Mouse (Mus musculus): ENCODE measurements around the gene Hhat. TPM values are rescaled to one million over a fixed set of nuclear protein-coding genes. Genes with fewer than 3 reads are reported as not detected.

Hhat gene
- total RNA-seq, 1 experiment, result 2.8 TPM

DNA sequence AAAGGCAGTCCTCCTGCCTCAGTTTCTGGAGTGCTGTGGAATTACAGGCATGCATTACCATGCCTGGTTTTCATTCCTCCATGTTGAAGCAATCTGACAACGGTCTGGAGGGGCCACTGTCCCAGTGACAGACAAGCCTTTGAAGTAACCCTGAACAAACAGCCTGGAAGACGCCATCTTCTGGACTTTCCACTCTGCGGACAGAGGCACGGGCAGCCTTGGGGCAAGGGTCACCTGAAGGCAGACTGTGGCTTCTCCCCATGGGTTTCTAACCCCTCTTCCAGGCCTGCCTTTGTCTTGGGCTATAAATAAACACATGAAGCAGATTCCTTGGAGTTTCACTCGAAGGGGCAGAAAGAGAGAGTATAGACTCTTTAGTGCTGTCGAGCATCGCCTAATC lies 167.5 kb downstream of the Hhat start:
- H3K4me1 ChIP-seq (ENCODE audit: control insufficient read depth in 2 of 2, insufficient read depth in 2 of 2, low read length in 2 of 2, poor library complexity in 1 of 2), result no peaks in the 10 kb centered on the region
- no peak for DNase-seq (ENCODE audit: low read depth, low spot score)
- no peaks in the 10 kb centered on the region for H3K36me3 ChIP-seq (ENCODE audit: control insufficient read depth, insufficient read depth, low read length, poor library complexity, severe bottlenecking)
- H3K4me3 ChIP-seq (ENCODE audit: insufficient read depth in 1 of 2, low read depth in 1 of 2, low read length in 2 of 2, poor library complexity in 1 of 2, severe bottlenecking in 1 of 2), result no peak overlapping the region
- TF ChIP-seq MAFK (IDR thresholded peaks at IDR 0.05; ENCODE audit: insufficient read depth, low read depth, low read length), result no peak
- H3K27ac ChIP-seq (ENCODE audit: insufficient read depth, low read depth, low read length, poor library complexity, severe bottlenecking), result no peak overlapping the region
- in situ Hi-C loops (cut with MboI; ENCODE audit: low sequenced_read_pairs in 2 of 2, unreplicated experiment in 2 of 2), result loop anchor here (5.0 to 10.0 kb wide), 2 partner anchors 409 to 411 kb away; partner anchors contain the start of gene Kcnh1 (in 2 of the 2)
- H3K9me3 ChIP-seq (ENCODE audit: control insufficient read depth, insufficient read depth, low read depth, low read length), result no peaks in the 10 kb centered on the region
- no peak overlapping the region for H3K9ac ChIP-seq (ENCODE audit: insufficient read depth, low read depth, low read length, poor library complexity, severe bottlenecking)

GRCm38 (mm10) chr1:192601206-192601605 lies 169.8 kb downstream of the Hhat start:
- H3K9me3 ChIP-seq (ENCODE audit: control insufficient read depth, insufficient read depth, low read depth, low read length), result no peaks in the 10 kb centered on the region

DNA sequence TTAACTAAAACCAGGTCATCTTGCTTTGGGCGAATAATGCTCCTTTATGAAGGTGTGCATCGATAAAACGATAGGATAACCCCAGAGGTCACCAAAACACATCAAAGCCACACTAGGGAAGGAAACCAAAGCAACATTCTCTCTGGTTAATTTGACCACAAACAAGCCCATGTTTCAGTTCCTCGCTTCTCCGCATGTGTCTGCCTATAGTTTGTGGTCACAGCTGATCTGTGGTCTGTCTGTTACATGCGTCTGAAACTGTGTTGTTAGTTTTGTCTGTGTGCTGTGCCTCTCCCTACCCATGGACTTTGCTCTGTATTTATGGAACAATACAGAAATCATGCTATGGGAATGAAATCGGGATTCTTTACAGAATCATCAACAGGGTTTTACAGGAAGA lies 171.3 kb downstream of the Hhat start:
- H3K4me3 ChIP-seq (ENCODE audit: insufficient read depth in 1 of 2, low read depth in 1 of 2, low read length in 2 of 2, poor library complexity in 1 of 2, severe bottlenecking in 1 of 2), result no peak overlapping the region
- DNase-seq (ENCODE audit: low read depth, low spot score), result no peak
- no peak overlapping the region for H3K27ac ChIP-seq (ENCODE audit: insufficient read depth, low read depth, low read length, poor library complexity, severe bottlenecking)
- H3K36me3 ChIP-seq (ENCODE audit: control insufficient read depth, insufficient read depth, low read length, poor library complexity, severe bottlenecking), result no peaks in the 10 kb centered on the region
- H3K4me1 ChIP-seq (ENCODE audit: control insufficient read depth in 2 of 2, insufficient read depth in 2 of 2, low read length in 2 of 2, poor library complexity in 1 of 2), result no peaks in the 10 kb centered on the region
- H3K9ac ChIP-seq (ENCODE audit: insufficient read depth, low read depth, low read length, poor library complexity, severe bottlenecking), result no peak overlapping the region
- TF ChIP-seq CHD2 (IDR thresholded peaks at IDR 0.05; ENCODE audit: low read depth, low read length) (no peak), MAFK (IDR thresholded peaks at IDR 0.05; ENCODE audit: insufficient read depth, low read depth, low read length) (no peak), HCFC1 (IDR thresholded peaks at IDR 0.05; ENCODE audit: borderline replicate concordance, insufficient read depth, low read length) (no peak), ZC3H11A (IDR thresholded peaks at IDR 0.05; ENCODE audit: borderline replicate concordance, low read depth, low read length) (no peak)
- in situ Hi-C loops (cut with MboI; ENCODE audit: low sequenced_read_pairs in 2 of 2, unreplicated experiment in 2 of 2), result loop anchor here (5.0 to 10.0 kb wide), 2 partner anchors 405 to 407 kb away; partner anchors contain the start of gene Kcnh1 (in 2 of the 2)
- H3K9me3 ChIP-seq (ENCODE audit: control insufficient read depth, insufficient read depth, low read depth, low read length), result no peaks in the 10 kb centered on the region

More at GRCm38 (mm10) chr1:192601206-192601605, 169.8 kb downstream of the Hhat start:
- TF ChIP-seq ZNF384 (IDR thresholded peaks at IDR 0.05; ENCODE audit: low read depth, low read length), result no peak
- TF ChIP-seq HCFC1 (IDR thresholded peaks at IDR 0.05; ENCODE audit: borderline replicate concordance, insufficient read depth, low read length), result no peak
- no peak for TF ChIP-seq CHD2 (IDR thresholded peaks at IDR 0.05; ENCODE audit: low read depth, low read length)
- TF ChIP-seq MAFK (IDR thresholded peaks at IDR 0.05; ENCODE audit: insufficient read depth, low read depth, low read length), result no peak
- TF ChIP-seq ZC3H11A (IDR thresholded peaks at IDR 0.05; ENCODE audit: borderline replicate concordance, low read depth, low read length), result no peak
- H3K4me3 ChIP-seq (ENCODE audit: insufficient read depth in 1 of 2, low read depth in 1 of 2, low read length in 2 of 2, poor library complexity in 1 of 2, severe bottlenecking in 1 of 2), result no peak overlapping the region
- in situ Hi-C loops (cut with MboI; ENCODE audit: low sequenced_read_pairs in 2 of 2, unreplicated experiment in 2 of 2), result loop anchor here (5.0 to 10.0 kb wide), 2 partner anchors 406 to 409 kb away; partner anchors contain the start of gene Kcnh1 (in 2 of the 2)
- no peak overlapping the region for H3K9ac ChIP-seq (ENCODE audit: insufficient read depth, low read depth, low read length, poor library complexity, severe bottlenecking)
- no peak for DNase-seq (ENCODE audit: low read depth, low spot score)
- H3K27ac ChIP-seq (ENCODE audit: insufficient read depth, low read depth, low read length, poor library complexity, severe bottlenecking), result no peak overlapping the region
- no peaks in the 10 kb centered on the region for H3K4me1 ChIP-seq (ENCODE audit: control insufficient read depth in 2 of 2, insufficient read depth in 2 of 2, low read length in 2 of 2, poor library complexity in 1 of 2)
- no peaks in the 10 kb centered on the region for H3K36me3 ChIP-seq (ENCODE audit: control insufficient read depth, insufficient read depth, low read length, poor library complexity, severe bottlenecking)

GRCm38 (mm10) chr1:192598380-192598779 lies 172.6 kb downstream of the Hhat start:
- H3K9ac ChIP-seq (ENCODE audit: insufficient read depth, low read depth, low read length, poor library complexity, severe bottlenecking), result no peak overlapping the region
- DNase-seq (ENCODE audit: low read depth, low spot score), result peak; percentile 62
- TF ChIP-seq ZNF384 (IDR thresholded peaks at IDR 0.05; ENCODE audit: low read depth, low read length), result no peak
- TF ChIP-seq HCFC1 (IDR thresholded peaks at IDR 0.05; ENCODE audit: borderline replicate concordance, insufficient read depth, low read length), result no peak
- TF ChIP-seq CHD2 (IDR thresholded peaks at IDR 0.05; ENCODE audit: low read depth, low read length), result no peak
- peak; percentile 95 for TF ChIP-seq ZC3H11A (IDR thresholded peaks at IDR 0.05; ENCODE audit: borderline replicate concordance, low read depth, low read length)
- no peak for TF ChIP-seq MAFK (IDR thresholded peaks at IDR 0.05; ENCODE audit: insufficient read depth, low read depth, low read length)
- no peaks in the 10 kb centered on the region for H3K36me3 ChIP-seq (ENCODE audit: control insufficient read depth, insufficient read depth, low read length, poor library complexity, severe bottlenecking)
- in situ Hi-C loops (cut with MboI; ENCODE audit: low sequenced_read_pairs in 2 of 2, unreplicated experiment in 2 of 2), result no loop called here
- no peak overlapping the region for H3K4me3 ChIP-seq (ENCODE audit: insufficient read depth in 1 of 2, low read depth in 1 of 2, low read length in 2 of 2, poor library complexity in 1 of 2, severe bottlenecking in 1 of 2)
- no peaks in the 10 kb centered on the region for H3K4me1 ChIP-seq (ENCODE audit: control insufficient read depth in 2 of 2, insufficient read depth in 2 of 2, low read length in 2 of 2, poor library complexity in 1 of 2)
- no peaks in the 10 kb centered on the region for H3K9me3 ChIP-seq (ENCODE audit: control insufficient read depth, insufficient read depth, low read depth, low read length)
- H3K27ac ChIP-seq (ENCODE audit: insufficient read depth, low read depth, low read length, poor library complexity, severe bottlenecking), result peak overlapping the region; percentile 27; the same call in 1 of the 2 replicates

GRCm38 (mm10) chr1:192595426-192595825 lies 175.6 kb downstream of the Hhat start:
- TF ChIP-seq HCFC1 (IDR thresholded peaks at IDR 0.05; ENCODE audit: borderline replicate concordance, insufficient read depth, low read length) (no peak), MAFK (IDR thresholded peaks at IDR 0.05; ENCODE audit: insufficient read depth, low read depth, low read length) (no peak), ZNF384 (IDR thresholded peaks at IDR 0.05; ENCODE audit: low read depth, low read length) (no peak), ZC3H11A (IDR thresholded peaks at IDR 0.05; ENCODE audit: borderline replicate concordance, low read depth, low read length) (no peak), CHD2 (IDR thresholded peaks at IDR 0.05; ENCODE audit: low read depth, low read length) (no peak)
- H3K36me3 ChIP-seq (ENCODE audit: control insufficient read depth, insufficient read depth, low read length, poor library complexity, severe bottlenecking), result no peaks in the 10 kb centered on the region
- H3K4me1 ChIP-seq (ENCODE audit: control insufficient read depth in 2 of 2, insufficient read depth in 2 of 2, low read length in 2 of 2, poor library complexity in 1 of 2), result no peaks in the 10 kb centered on the region
- H3K9me3 ChIP-seq (ENCODE audit: control insufficient read depth, insufficient read depth, low read depth, low read length), result no peaks in the 10 kb centered on the region
- H3K9ac ChIP-seq (ENCODE audit: insufficient read depth, low read depth, low read length, poor library complexity, severe bottlenecking), result no peak overlapping the region
- H3K27ac ChIP-seq (ENCODE audit: insufficient read depth, low read depth, low read length, poor library complexity, severe bottlenecking), result no peak overlapping the region
- H3K4me3 ChIP-seq (ENCODE audit: insufficient read depth in 1 of 2, low read depth in 1 of 2, low read length in 2 of 2, poor library complexity in 1 of 2, severe bottlenecking in 1 of 2), result no peak overlapping the region
- no peak for DNase-seq (ENCODE audit: low read depth, low spot score)
- in situ Hi-C loops (cut with MboI; ENCODE audit: low sequenced_read_pairs in 2 of 2, unreplicated experiment in 2 of 2), result no loop called here
